Mouse (Mus musculus): ENCODE measurements at regions not wholly inside any gene's neighbourhood (a gene's known extent, or its start where the extent isn't known, plus 50 kb on each side); places are given as distances from the start of the nearest gene placed in this dataset.

- H3K9ac ChIP-seq, result peak overlapping the region; percentile 24; the same call in 1 of the 2 replicates
- peaks cover 15% of the 10 kb centered on the region; the same call in 1 of the 2 replicates for H3K4me1 ChIP-seq (replicated peaks; ENCODE audit: control insufficient read depth, insufficient read depth, low read length)
- 0 out of 2 replicates have a peak overlapping the region, but pooled peaks have one; percentile 14 for H3K4me3 ChIP-seq (replicated peaks; ENCODE audit: low read length)
- peak overlapping the region; percentile 32 for H3K4me2 ChIP-seq (replicated peaks)
- no peaks in the 10 kb centered on the region for H3K27me3 ChIP-seq (ENCODE audit: control insufficient read depth, insufficient read depth, low read length)
- H3K27ac ChIP-seq, result 0 out of 2 replicates have a peak overlapping the region, but pooled peaks have one; percentile 1
- ATAC-seq (ENCODE audit: low FRiP score), result peak; percentile 81
- WGBS, result 15% methylated on average over 14 of the region's 14 CpGs
- no peaks in the 10 kb centered on the region for H3K9me3 ChIP-seq (ENCODE audit: control insufficient read depth, low read length)
- H3K36me3 ChIP-seq (replicated peaks; ENCODE audit: control insufficient read depth, insufficient read depth), result no peaks in the 10 kb centered on the region
- no peak for DNase-seq (ENCODE audit: low spot score)
These were observed 119.2 kb downstream of the Sem1 start for GRCm38 (mm10) chr6:6459006-6459917.

- ATAC-seq (ENCODE audit: low FRiP score) (no peak), DNase-seq (ENCODE audit: low spot score) (no peak)
- WGBS, result 68% methylated on average over 4 of the region's 4 CpGs
- H3K4me2 ChIP-seq (replicated peaks), result no peak overlapping the region
- no peaks in the 10 kb centered on the region for H3K9me3 ChIP-seq (ENCODE audit: control insufficient read depth, low read length)
- H3K36me3 ChIP-seq (replicated peaks; ENCODE audit: control insufficient read depth, insufficient read depth), result no peaks in the 10 kb centered on the region
- no peak overlapping the region for H3K9ac ChIP-seq
- peaks cover 9% of the 10 kb centered on the region; the same call in 1 of the 2 replicates for H3K4me1 ChIP-seq (replicated peaks; ENCODE audit: control insufficient read depth, insufficient read depth, low read length)
- H3K27ac ChIP-seq, result no peak overlapping the region
- no peak overlapping the region for H3K4me3 ChIP-seq (replicated peaks; ENCODE audit: low read length)
- H3K27me3 ChIP-seq (ENCODE audit: control insufficient read depth, insufficient read depth, low read length), result no peaks in the 10 kb centered on the region
These were observed 120.7 kb downstream of the Sem1 start for GRCm38 (mm10) chr6:6457726-6458125.

DNA sequence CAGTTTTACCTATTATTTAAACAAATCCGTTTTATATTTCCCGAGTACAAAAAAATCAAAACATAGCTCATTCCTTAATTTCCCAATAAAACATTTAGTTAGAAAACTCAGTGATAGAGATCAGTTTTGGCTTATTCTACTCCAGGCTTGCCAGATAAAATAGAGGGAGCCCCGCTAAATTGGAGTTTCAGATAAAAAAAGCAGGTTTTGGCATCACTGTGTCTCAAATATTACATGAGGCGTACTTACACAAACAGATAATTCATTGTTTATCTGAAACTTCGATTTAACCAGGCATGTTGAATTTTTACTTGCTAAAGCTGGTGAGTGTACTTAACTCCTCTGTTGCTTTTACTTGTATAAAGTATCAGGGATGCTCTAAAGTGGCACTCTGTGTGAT lies 121.5 kb downstream of the Sem1 start:
- Histone ChIP-seq H3K27me3 (ENCODE audit: control insufficient read depth, insufficient read depth, low read length) (no peaks in the 10 kb centered on the region), H3K27ac (no peak overlapping the region), H3K9me3 (ENCODE audit: control insufficient read depth, low read length) (no peaks in the 10 kb centered on the region), H3K4me2 (replicated peaks) (no peak overlapping the region), H3K4me1 (replicated peaks; ENCODE audit: control insufficient read depth, insufficient read depth, low read length) (peaks cover 9% of the 10 kb centered on the region; the same call in 1 of the 2 replicates), H3K4me3 (replicated peaks; ENCODE audit: low read length) (no peak overlapping the region), H3K9ac (no peak overlapping the region), H3K36me3 (replicated peaks; ENCODE audit: control insufficient read depth, insufficient read depth) (no peaks in the 10 kb centered on the region)
- WGBS, result 89% methylated on average over 5 of the region's 5 CpGs
- no peak for DNase-seq (ENCODE audit: low spot score)
- no peak for ATAC-seq (ENCODE audit: low FRiP score)

DNA sequence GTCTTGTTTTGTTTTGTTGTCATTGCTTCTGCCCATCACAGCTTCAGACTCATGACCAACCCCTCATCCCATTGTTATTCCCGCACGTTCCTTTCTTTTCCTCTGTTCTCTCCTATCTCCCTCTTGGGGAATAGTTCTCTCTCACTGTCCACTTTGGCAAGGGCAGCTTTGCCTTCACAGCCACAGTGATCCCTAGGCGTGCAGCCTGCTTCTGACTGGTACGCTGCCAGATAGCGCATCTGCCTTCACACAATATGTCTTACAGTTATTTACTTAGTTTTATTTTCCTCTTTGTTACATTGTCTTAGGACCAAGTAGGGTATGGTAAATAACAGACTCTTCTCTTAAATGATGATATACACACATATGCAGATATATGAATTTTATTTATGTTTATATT lies 122.9 kb downstream of the Sem1 start:
- ATAC-seq (ENCODE audit: low FRiP score) (no peak), DNase-seq (ENCODE audit: low spot score) (no peak)
- Histone ChIP-seq H3K4me2 (replicated peaks) (no peak overlapping the region), H3K4me1 (replicated peaks; ENCODE audit: control insufficient read depth, insufficient read depth, low read length) (peaks cover 9% of the 10 kb centered on the region; the same call in 1 of the 2 replicates), H3K9me3 (ENCODE audit: control insufficient read depth, low read length) (no peaks in the 10 kb centered on the region), H3K27ac (no peak overlapping the region), H3K27me3 (ENCODE audit: control insufficient read depth, insufficient read depth, low read length) (no peaks in the 10 kb centered on the region), H3K36me3 (replicated peaks; ENCODE audit: control insufficient read depth, insufficient read depth) (no peaks in the 10 kb centered on the region), H3K9ac (no peak overlapping the region), H3K4me3 (replicated peaks; ENCODE audit: low read length) (no peak overlapping the region)
- 71% methylated on average over 5 of the region's 5 CpGs for WGBS

- no peak overlapping the region for H3K27ac ChIP-seq
- H3K27me3 ChIP-seq (ENCODE audit: control insufficient read depth, insufficient read depth, low read length), result no peaks in the 10 kb centered on the region
- H3K4me1 ChIP-seq (replicated peaks; ENCODE audit: control insufficient read depth, insufficient read depth, low read length), result 0 out of 2 replicates have a peak, but pooled peaks cover 2% of the 10 kb centered on the region
- 48% methylated on average over 2 of the region's 2 CpGs for WGBS
- H3K4me2 ChIP-seq (replicated peaks), result no peak overlapping the region
- no peaks in the 10 kb centered on the region for H3K36me3 ChIP-seq (replicated peaks; ENCODE audit: control insufficient read depth, insufficient read depth)
- no peak for ATAC-seq (ENCODE audit: low FRiP score)
- H3K4me3 ChIP-seq (replicated peaks; ENCODE audit: low read length), result no peak overlapping the region
- DNase-seq (ENCODE audit: low spot score), result no peak
- no peaks in the 10 kb centered on the region for H3K9me3 ChIP-seq (ENCODE audit: control insufficient read depth, low read length)
- H3K9ac ChIP-seq, result no peak overlapping the region
These were observed 124.1 kb downstream of the Sem1 start for GRCm38 (mm10) chr6:6454396-6454795.

DNA sequence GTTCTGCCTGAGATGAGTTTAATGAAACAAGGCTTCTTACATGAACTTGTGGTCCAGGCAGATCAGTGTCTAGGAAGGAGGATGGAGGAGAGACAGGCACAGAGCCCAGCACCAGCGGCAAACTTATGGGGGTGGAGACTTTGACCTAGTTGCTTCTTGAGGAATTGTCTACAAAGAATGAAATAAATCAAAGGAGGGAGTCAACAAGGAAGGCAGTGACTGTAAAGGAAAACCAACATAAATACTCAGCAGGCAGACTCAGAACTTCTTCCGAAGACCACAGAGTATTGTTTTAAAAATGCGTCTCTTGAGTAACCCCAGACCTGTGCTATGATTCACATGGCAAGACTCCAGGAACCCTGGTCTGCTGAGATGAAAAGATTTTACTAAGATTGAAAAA lies 143.6 kb downstream of the Sem1 start:
- H3K36me3 ChIP-seq (replicated peaks; ENCODE audit: control insufficient read depth, insufficient read depth), result no peaks in the 10 kb centered on the region
- H3K27ac ChIP-seq, result no peak overlapping the region
- no peak for ATAC-seq (ENCODE audit: low FRiP score)
- DNase-seq (ENCODE audit: low spot score), result no peak
- H3K4me2 ChIP-seq (replicated peaks), result no peak overlapping the region
- H3K27me3 ChIP-seq (ENCODE audit: control insufficient read depth, insufficient read depth, low read length), result no peaks in the 10 kb centered on the region
- no peaks in the 10 kb centered on the region for H3K4me1 ChIP-seq (replicated peaks; ENCODE audit: control insufficient read depth, insufficient read depth, low read length)
- H3K4me3 ChIP-seq (replicated peaks; ENCODE audit: low read length), result no peak overlapping the region
- H3K9ac ChIP-seq, result no peak overlapping the region
- 0 out of 2 replicates have a peak, but pooled peaks cover 3% of the 10 kb centered on the region for H3K9me3 ChIP-seq (ENCODE audit: control insufficient read depth, low read length)
- 68% methylated on average over 3 of the region's 3 CpGs for WGBS

- H3K36me3 ChIP-seq (replicated peaks; ENCODE audit: control insufficient read depth, insufficient read depth), result no peaks in the 10 kb centered on the region
- no peak for ATAC-seq (ENCODE audit: low FRiP score)
- no peak for DNase-seq (ENCODE audit: low spot score)
- no peak overlapping the region for H3K4me3 ChIP-seq (replicated peaks; ENCODE audit: low read length)
- no peak overlapping the region for H3K9ac ChIP-seq
- H3K9me3 ChIP-seq (ENCODE audit: control insufficient read depth, low read length), result 0 out of 2 replicates have a peak, but pooled peaks cover 1% of the 10 kb centered on the region
- no peak overlapping the region for H3K4me2 ChIP-seq (replicated peaks)
- 75% methylated on average over 5 of the region's 5 CpGs for WGBS
- H3K4me1 ChIP-seq (replicated peaks; ENCODE audit: control insufficient read depth, insufficient read depth, low read length), result no peaks in the 10 kb centered on the region
- H3K27me3 ChIP-seq (ENCODE audit: control insufficient read depth, insufficient read depth, low read length), result no peaks in the 10 kb centered on the region
- no peak overlapping the region for H3K27ac ChIP-seq
These were observed 144.1 kb downstream of the Sem1 start for GRCm38 (mm10) chr6:6434261-6434802.

GRCm38 (mm10) chr6:6433179-6433578 lies 145.3 kb downstream of the Sem1 start:
- H3K36me3 ChIP-seq (replicated peaks; ENCODE audit: control insufficient read depth, insufficient read depth), result no peaks in the 10 kb centered on the region
- H3K9me3 ChIP-seq (ENCODE audit: control insufficient read depth, low read length), result no peaks in the 10 kb centered on the region
- DNase-seq (ENCODE audit: low spot score) (no peak), ATAC-seq (ENCODE audit: low FRiP score) (no peak)
- no peak overlapping the region for H3K27ac ChIP-seq
- H3K4me2 ChIP-seq (replicated peaks), result no peak overlapping the region
- no peak overlapping the region for H3K4me3 ChIP-seq (replicated peaks; ENCODE audit: low read length)
- H3K4me1 ChIP-seq (replicated peaks; ENCODE audit: control insufficient read depth, insufficient read depth, low read length), result no peaks in the 10 kb centered on the region
- WGBS, result 88% methylated on average over 6 of the region's 6 CpGs
- H3K27me3 ChIP-seq (ENCODE audit: control insufficient read depth, insufficient read depth, low read length), result no peaks in the 10 kb centered on the region
- no peak overlapping the region for H3K9ac ChIP-seq
